ENCODE assay signal across 11 mouse cellular contexts in genomic region chr12:7749319-7750238, GRCm38 (mm10).
DNase-seq lines count a peak whose midpoint lies in the region; ATAC-seq lines count a peak whose summit lies in the region.
"Had no signal": no experiment of that assay in that cellular context is flagged by ENCODE, and none has a peak within 500 bp of the region (broad histone marks: within the 10 kb centered on the region; RNA-seq: fewer than 3 reads in every experiment).

No protein-coding gene starts in this region.

- no peak for DNase-seq in heart, adult 18-20 months
- peak; percentile 33 for DNase-seq in embryo, embryonic 9.5 days (ENCODE audit: extremely low spot score)
- no peak for DNase-seq in cerebellum, adult 9-11 months
- DNase-seq in layer of hippocampus, adult 18-20 months (ENCODE audit: low spot score in 2 of 2), result no peak
- DNase-seq: cerebellum, adult 18-20 months; spleen, adult 18-20 months had no signal

- no peak overlapping the region for H3K9ac ChIP-seq in heart, embryonic 16.5 days (ENCODE audit: low read length)
- H3K9ac ChIP-seq in hindbrain, embryonic 12.5 days, result no peak overlapping the region
- no peak overlapping the region for H3K9ac ChIP-seq in midbrain, embryonic 13.5 days (replicated peaks)
- H3K9ac ChIP-seq: lung, embryonic 15.5 days had no signal

- no peak overlapping the region for H3K27ac ChIP-seq in heart, embryonic 16.5 days (ENCODE audit: low read length)
- H3K27ac ChIP-seq in hindbrain, embryonic 12.5 days, result no peak overlapping the region
- peak overlapping the region; percentile 67; the same call in 1 of the 2 replicates for H3K27ac ChIP-seq in midbrain, embryonic 13.5 days
- H3K27ac ChIP-seq: lung, embryonic 15.5 days had no signal

- H3K4me2 ChIP-seq in heart, embryonic 16.5 days (ENCODE audit: low read depth, low read length), result no peak overlapping the region
- H3K4me2 ChIP-seq in hindbrain, embryonic 12.5 days (replicated peaks), result no peak overlapping the region
- no peak overlapping the region for H3K4me2 ChIP-seq in midbrain, embryonic 13.5 days (replicated peaks)
- H3K4me2 ChIP-seq: lung, embryonic 15.5 days had no signal

- ATAC-seq in heart, embryonic 16.5 days (replicated peaks; ENCODE audit: extremely low read depth, insufficient read depth, low FRiP score), result peak; percentile 28; the same call in 1 of the 2 replicates
- peak; percentile 61 for ATAC-seq in hindbrain, embryonic 12.5 days (ENCODE audit: low FRiP score)
- peak; percentile 89 for ATAC-seq in midbrain, embryonic 13.5 days

- H3K4me3 ChIP-seq in heart, embryonic 16.5 days (ENCODE audit: low read length), result no peak overlapping the region
- H3K4me3 ChIP-seq in hindbrain, embryonic 12.5 days, result no peak overlapping the region
- H3K4me3 ChIP-seq in midbrain, embryonic 13.5 days (replicated peaks), result no peak overlapping the region
- H3K4me3 ChIP-seq: lung, embryonic 15.5 days; myocyte had no signal

- 20% methylated on average over 5 of the region's 5 CpGs for WGBS in heart, embryonic 16.5 days
- 28% methylated on average over 5 of the region's 5 CpGs for WGBS in hindbrain, embryonic 12.5 days
- 21% methylated on average over 5 of the region's 5 CpGs for WGBS in midbrain, embryonic 13.5 days

- no peaks in the 10 kb centered on the region for H3K9me3 ChIP-seq in heart, embryonic 16.5 days (replicated peaks; ENCODE audit: control insufficient read depth, low read length)
- H3K9me3 ChIP-seq in hindbrain, embryonic 12.5 days (replicated peaks), result no peaks in the 10 kb centered on the region
- H3K9me3 ChIP-seq in midbrain, embryonic 13.5 days, result no peaks in the 10 kb centered on the region
- H3K9me3 ChIP-seq: lung, embryonic 15.5 days had no signal

- no peaks in the 10 kb centered on the region for H3K27me3 ChIP-seq in heart, embryonic 16.5 days (ENCODE audit: control insufficient read depth, insufficient read depth, low read length)
- no peaks in the 10 kb centered on the region for H3K27me3 ChIP-seq in hindbrain, embryonic 12.5 days
- H3K27me3 ChIP-seq in midbrain, embryonic 13.5 days, result no peaks in the 10 kb centered on the region
- H3K27me3 ChIP-seq: lung, embryonic 15.5 days had no signal

- no peaks in the 10 kb centered on the region for H3K36me3 ChIP-seq in heart, embryonic 16.5 days (ENCODE audit: control insufficient read depth, insufficient read depth)
- no peaks in the 10 kb centered on the region for H3K36me3 ChIP-seq in hindbrain, embryonic 12.5 days
- no peaks in the 10 kb centered on the region for H3K36me3 ChIP-seq in midbrain, embryonic 13.5 days
- H3K36me3 ChIP-seq: lung, embryonic 15.5 days had no signal

- peaks cover 7% of the 10 kb centered on the region for H3K4me1 ChIP-seq in heart, embryonic 16.5 days (ENCODE audit: control insufficient read depth, insufficient read depth, low read length)
- H3K4me1 ChIP-seq in hindbrain, embryonic 12.5 days, result peaks cover 7% of the 10 kb centered on the region; the same call in 1 of the 2 replicates
- H3K4me1 ChIP-seq in midbrain, embryonic 13.5 days (replicated peaks), result peaks cover 24% of the 10 kb centered on the region
- H3K4me1 ChIP-seq: lung, embryonic 15.5 days had no signal

Comparison
In these comparisons a context has a peak if more than half of its experiments do, and no peak if none do; other contexts are left out.
1. ATAC-seq: peak in every context shown above with its lines; median percentile 89 in midbrain, embryonic 13.5 days; 61 in hindbrain, embryonic 12.5 days; 28 in heart, embryonic 16.5 days.